Mouse (Mus musculus): Measurements from ENCODE around the gene Trpm7. TPM values are rescaled to one million over a fixed set of nuclear protein-coding genes. Genes with fewer than 3 reads are reported as not detected.

The Trpm7 gene
- polyA plus RNA-seq, 1 experiment = 82.0 TPM

DNA sequence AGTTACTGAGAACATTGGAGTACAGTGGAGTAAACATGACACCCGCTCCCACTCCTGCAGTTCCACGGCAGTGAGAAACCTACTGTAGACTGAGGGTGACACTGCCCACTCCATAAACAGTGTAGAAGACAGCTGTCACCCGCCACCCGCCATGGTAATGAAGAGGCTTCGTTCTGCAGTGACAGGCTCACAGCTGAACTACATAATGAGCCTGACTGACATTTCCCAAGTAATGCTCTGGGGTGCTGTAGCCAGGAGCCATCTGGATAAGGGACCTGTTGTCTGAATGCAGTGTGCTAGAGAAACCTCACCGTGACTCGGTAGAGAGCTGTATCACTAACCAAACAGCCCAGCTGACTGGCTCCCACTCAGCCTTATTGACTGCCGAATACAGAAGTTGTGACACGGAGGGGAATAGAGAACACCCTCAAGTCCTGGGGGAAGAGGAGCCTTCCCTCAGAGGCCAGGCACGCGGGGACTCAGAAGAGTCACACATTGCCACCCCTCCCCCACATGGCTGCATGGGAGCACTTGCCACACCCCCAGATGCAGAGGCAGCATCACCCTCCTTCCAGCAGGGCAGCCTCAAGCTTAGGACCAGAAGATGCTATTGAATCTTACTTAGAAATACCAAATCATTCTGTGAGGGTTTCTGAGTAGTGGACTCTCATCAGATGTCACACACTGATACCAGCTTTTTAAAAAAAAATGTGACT lies 110.0 kb downstream of the Trpm7 start:
- Histone ChIP-seq H3K4me3 (ENCODE audit: insufficient read depth, low read length) (no peak overlapping the region), H3K4me1 (ENCODE audit: control insufficient read depth, insufficient read depth, low read length) (0 out of 2 replicates have a peak, but pooled peaks cover 2% of the 10 kb centered on the region), H3K27ac (ENCODE audit: insufficient read depth, low read length) (no peak overlapping the region)
- TF ChIP-seq CTCF (IDR thresholded peaks at IDR 0.05; ENCODE audit: borderline replicate concordance, insufficient read depth, low read length) = no peak
- no peak for TF ChIP-seq POLR2A (IDR thresholded peaks at IDR 0.05; ENCODE audit: low read depth, low read length)

DNA sequence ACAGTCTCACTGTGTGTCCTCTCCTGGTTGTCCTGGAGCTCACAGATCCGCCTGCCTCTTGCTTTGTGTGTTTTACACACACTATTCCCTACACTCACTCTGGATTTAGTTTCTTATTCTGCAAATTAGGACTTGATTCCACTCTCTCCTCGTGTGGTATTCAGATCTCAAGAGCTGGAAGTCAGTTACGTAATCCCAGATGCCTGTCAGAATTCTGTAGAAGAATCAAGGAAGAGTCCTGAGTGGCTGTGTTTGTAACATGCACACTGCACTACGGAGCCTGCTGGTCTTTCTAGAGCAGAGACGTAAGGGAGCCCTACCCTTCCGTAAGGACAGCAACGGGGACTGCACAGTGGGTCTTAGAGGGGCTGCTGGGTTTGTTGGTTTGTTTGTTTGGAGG lies 116.7 kb downstream of the Trpm7 start:
- H3K4me3 ChIP-seq (ENCODE audit: insufficient read depth, low read length) = no peak overlapping the region
- H3K27ac ChIP-seq (ENCODE audit: insufficient read depth, low read length) = no peak overlapping the region
- H3K4me1 ChIP-seq (ENCODE audit: control insufficient read depth, insufficient read depth, low read length) = no peaks in the 10 kb centered on the region
- TF ChIP-seq POLR2A (IDR thresholded peaks at IDR 0.05; ENCODE audit: low read depth, low read length) (no peak), CTCF (IDR thresholded peaks at IDR 0.05; ENCODE audit: borderline replicate concordance, insufficient read depth, low read length) (no peak)

DNA sequence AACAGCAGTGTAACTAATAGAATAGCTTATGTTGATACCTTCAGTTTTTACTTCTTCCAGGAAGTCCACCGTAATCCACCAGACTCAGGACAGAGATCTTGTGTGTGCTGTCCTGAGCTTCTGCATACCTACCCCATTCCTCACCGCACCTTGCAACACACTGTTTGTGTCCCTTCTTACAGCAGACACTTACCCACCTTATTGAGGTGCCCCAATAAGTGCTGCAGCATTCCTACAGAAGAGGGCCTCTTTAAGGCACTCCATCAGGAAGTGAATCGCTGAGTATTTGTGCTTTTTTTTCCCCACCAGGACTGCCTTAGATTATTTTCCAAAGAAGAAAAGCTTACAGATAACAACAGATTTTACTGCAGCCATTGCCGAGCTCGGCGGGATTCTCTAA lies 120.4 kb downstream of the Trpm7 start:
- no peak for TF ChIP-seq CTCF (IDR thresholded peaks at IDR 0.05; ENCODE audit: borderline replicate concordance, insufficient read depth, low read length)
- no peak for TF ChIP-seq POLR2A (IDR thresholded peaks at IDR 0.05; ENCODE audit: low read depth, low read length)
- Histone ChIP-seq H3K4me3 (ENCODE audit: insufficient read depth, low read length) (no peak overlapping the region), H3K27ac (ENCODE audit: insufficient read depth, low read length) (no peak overlapping the region), H3K4me1 (ENCODE audit: control insufficient read depth, insufficient read depth, low read length) (no peaks in the 10 kb centered on the region)

DNA sequence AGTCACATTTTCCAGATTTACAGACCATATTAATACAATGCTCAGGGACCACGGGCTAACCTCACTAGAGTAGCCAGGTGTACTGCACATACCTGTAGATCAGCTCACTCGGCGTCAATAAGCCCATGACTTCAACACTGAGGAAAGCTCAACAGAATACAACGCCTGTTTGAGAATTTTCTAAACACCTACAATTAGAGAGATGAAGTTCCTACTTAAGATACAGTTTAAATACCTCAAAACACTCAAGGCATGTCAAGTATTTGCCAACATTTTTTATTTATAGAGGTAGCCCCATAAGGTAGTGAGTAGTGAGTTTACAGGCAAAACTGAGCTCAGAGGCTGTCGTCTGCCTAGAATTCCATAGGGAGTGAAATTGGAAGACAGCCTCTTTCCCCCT lies 132.6 kb downstream of the Trpm7 start:
- no peaks in the 10 kb centered on the region for H3K4me1 ChIP-seq (ENCODE audit: control insufficient read depth, insufficient read depth, low read length)
- TF ChIP-seq POLR2A (IDR thresholded peaks at IDR 0.05; ENCODE audit: low read depth, low read length) (no peak), CTCF (IDR thresholded peaks at IDR 0.05; ENCODE audit: borderline replicate concordance, insufficient read depth, low read length) (no peak)
- no peak overlapping the region for H3K27ac ChIP-seq (ENCODE audit: insufficient read depth, low read length)
- H3K4me3 ChIP-seq (ENCODE audit: insufficient read depth, low read length) = no peak overlapping the region

Other genes with a start within 250 kb of the Trpm7 start
- gene Gabpb1, start 199.9 kb downstream of the Trpm7 start, polyA plus RNA-seq (2011; ENCODE audit: insufficient read length, low read depth, missing spikeins) = 37.2 and 44.9 TPM in 2 replicates
- gene Usp8, start 168.9 kb downstream of the Trpm7 start, polyA plus RNA-seq (2011; ENCODE audit: insufficient read length, low read depth, missing spikeins) = 59.9 and 69.7 TPM in 2 replicates
- 4.8 and 6.0 TPM in 2 replicates for gene Usp50, start 92.8 kb downstream of the Trpm7 start, polyA plus RNA-seq (2011; ENCODE audit: insufficient read length, low read depth, missing spikeins)
- gene Sppl2a, start 57.0 kb upstream of the Trpm7 start, polyA plus RNA-seq (2011; ENCODE audit: insufficient read length, low read depth, missing spikeins) = 85.4 and 88.5 TPM in 2 replicates
- gene Ap4e1, start 132.5 kb upstream of the Trpm7 start, polyA plus RNA-seq (2011; ENCODE audit: insufficient read length, low read depth, missing spikeins) = 16.0 and 16.9 TPM in 2 replicates
- gene Blvra, start 194.4 kb upstream of the Trpm7 start, polyA plus RNA-seq (2011; ENCODE audit: insufficient read length, low read depth, missing spikeins) = 26.6 and 27.7 TPM in 2 replicates